Mouse (Mus musculus): ENCODE measurements around the gene Slamf6.

- TF ChIP-seq POLR2A (IDR thresholded peaks at IDR 0.05; ENCODE audit: insufficient read depth, low read depth, low read length) (no peak), CTCF (IDR thresholded peaks at IDR 0.05; ENCODE audit: insufficient read depth, low read depth, low read length) (no peak)
These were observed 13.3 kb upstream of the Slamf6 start for GRCm38 (mm10) chr1:171904011-171904410.
